Mouse (Mus musculus) neural tube, embryonic 10.5 days (tissue): ENCODE measurements around the gene Olfr1229.

ENCODE experiments used
- DNase-seq: peaks from one replicate; pipeline ENCODE4 v3.0.0-alpha.2; 2017; ENCODE audit warnings: low spot score; ENCODE audit errors: extremely low spot score

The Olfr1229 gene

GRCm38 (mm10) chr2:89287914-89288313, at the start of gene Olfr1229:
Gene Olfr1229, minus strand, starts transcription at chr2:89288014.
- DNase-seq: no peak

- no peak for DNase-seq
These were observed 41.8 kb upstream of the Olfr1229 start, which contains the start of gene Olfr1232 for GRCm38 (mm10) chr2:89329575-89329974. Gene Olfr1232, minus strand, starts transcription at chr2:89329675.

GRCm38 (mm10) chr2:89306974-89307373, 19.2 kb upstream of the Olfr1229 start, which contains the start of gene Olfr1231:
Gene Olfr1231, minus strand, starts transcription at chr2:89307074.
- DNase-seq: no peak

- DNase-seq: no peak
These were observed 9.4 kb upstream of the Olfr1229 start, which contains the start of gene Olfr1230 for GRCm38 (mm10) chr2:89297168-89297567. Gene Olfr1230, minus strand, starts transcription at chr2:89297268.

- DNase-seq: no peak
These were observed 33.9 kb downstream of the Olfr1229 start, which contains the start of gene Olfr1228 for GRCm38 (mm10) chr2:89253962-89254361. Gene Olfr1228, minus strand, starts transcription at chr2:89254062.
